In genomic region chr10:87552726-87553125, GRCm38 (mm10) we compare ENCODE assay signal across 8 mouse cellular contexts. TPM values are rescaled to one million over a fixed set of nuclear protein-coding genes. Genes with fewer than 3 reads are reported as not detected.
A peak's percentile ranks its signal among the peaks of the same experiment; 100 is the strongest.
DNase-seq lines count a peak whose midpoint lies in the region; ATAC-seq and TF ChIP-seq lines count a peak whose summit lies in the region.

No protein-coding gene starts in this region.

- no peak overlapping the region for H3K4me2 ChIP-seq in limb, embryonic 12.5 days
- peak overlapping the region; percentile 0; the same call in 1 of the 2 replicates for H3K4me2 ChIP-seq in midbrain, postnatal 0 days (ENCODE audit: low read depth, low read length, poor library complexity, severe bottlenecking)

- H3K36me3 ChIP-seq in kidney, adult 2 months (ENCODE audit: control insufficient read depth, insufficient read depth, low read length) = no peaks in the 10 kb centered on the region; the same call in 1 of the 2 replicates
- H3K36me3 ChIP-seq in limb, embryonic 12.5 days = no peaks in the 10 kb centered on the region
- no peaks in the 10 kb centered on the region for H3K36me3 ChIP-seq in midbrain, postnatal 0 days (ENCODE audit: insufficient read depth, low read length)

- H3K4me1 ChIP-seq in kidney, adult 2 months (ENCODE audit: control insufficient read depth, insufficient read depth, low read length) = peaks cover 5% of the 10 kb centered on the region; the same call in 1 of the 2 replicates
- 0 out of 2 replicates have a peak, but pooled peaks cover 6% of the 10 kb centered on the region for H3K4me1 ChIP-seq in limb, embryonic 12.5 days (replicated peaks)
- H3K4me1 ChIP-seq in midbrain, postnatal 0 days (ENCODE audit: insufficient read depth, low read length) = no peaks in the 10 kb centered on the region

- TF ChIP-seq POLR2A in kidney, adult 2 months (IDR thresholded peaks at IDR 0.05; ENCODE audit: low read depth, low read length) = no peak

- 31% methylated on average over 8 of the region's 8 CpGs for WGBS in kidney, adult 2 months
- WGBS in limb, embryonic 12.5 days = 32% methylated on average over 8 of the region's 8 CpGs
- 34% methylated on average over 8 of the region's 8 CpGs for WGBS in midbrain, postnatal 0 days

- ATAC-seq in limb, embryonic 12.5 days (ENCODE audit: insufficient number of reproducible peaks, insufficient read depth, low FRiP score, low TSS enrichment, low read depth) = peak; percentile 22; the same call in 1 of the 2 replicates
- ATAC-seq in midbrain, postnatal 0 days (ENCODE audit: low FRiP score) = peak; percentile 80

- H3K27me3 ChIP-seq in kidney, adult 2 months (replicated peaks; ENCODE audit: control insufficient read depth, insufficient read depth, low read length) = no peaks in the 10 kb centered on the region
- peaks cover 18% of the 10 kb centered on the region for H3K27me3 ChIP-seq in limb, embryonic 12.5 days
- H3K27me3 ChIP-seq in midbrain, postnatal 0 days (ENCODE audit: insufficient read depth, low read length) = 0 out of 2 replicates have a peak, but pooled peaks cover 5% of the 10 kb centered on the region

- H3K27ac ChIP-seq in kidney, adult 2 months (ENCODE audit: insufficient read depth, low read depth, low read length) = no peak overlapping the region
- H3K27ac ChIP-seq in limb, embryonic 12.5 days = no peak overlapping the region
- no peak overlapping the region for H3K27ac ChIP-seq in midbrain, postnatal 0 days (ENCODE audit: low read depth, low read length)

- no peaks in the 10 kb centered on the region for H3K9me3 ChIP-seq in limb, embryonic 12.5 days
- H3K9me3 ChIP-seq in midbrain, postnatal 0 days (ENCODE audit: low read length) = no peaks in the 10 kb centered on the region

- H3K9ac ChIP-seq in limb, embryonic 12.5 days (replicated peaks) = no peak overlapping the region
- no peak overlapping the region for H3K9ac ChIP-seq in midbrain, postnatal 0 days (replicated peaks; ENCODE audit: low read length, poor library complexity, severe bottlenecking)

- peak; percentile 59 for DNase-seq in A20 (ENCODE audit: low read depth, low spot score)
- DNase-seq in Muller cell, postnatal 12 days (ENCODE audit: inconsistent ontology term) = peak; percentile 49
- peak; percentile 63 to 78 for DNase-seq in cerebellum, postnatal 10 days
- peak; percentile 10 for DNase-seq in gastrocnemius, postnatal 14 days
- peak; percentile 58 for DNase-seq in kidney, adult 2 months
- peak; percentile 82 for DNase-seq in midbrain, postnatal 0 days (ENCODE audit: low spot score)
- peak; percentile 50 for DNase-seq in testis, postnatal 10 days (ENCODE audit: low spot score)

- no peak overlapping the region for H3K4me3 ChIP-seq in kidney, adult 2 months (ENCODE audit: insufficient read depth, low read depth, low read length)
- H3K4me3 ChIP-seq in limb, embryonic 12.5 days (replicated peaks) = no peak overlapping the region
- H3K4me3 ChIP-seq in midbrain, postnatal 0 days (ENCODE audit: low read depth, low read length) = no peak overlapping the region

- TF ChIP-seq CTCF in kidney, adult 2 months (conservative IDR thresholded peaks at IDR 0.05; ENCODE audit: insufficient read depth, insufficient read length, low read depth, low read length) = peak; percentile 98
- peak; percentile 99 for TF ChIP-seq CTCF in midbrain, postnatal 0 days (IDR thresholded peaks at IDR 0.05)

- intact Hi-C loops in gastrocnemius, postnatal 14 days (cut with DNase I; ENCODE audit: low total_unique reads) = loop anchor here (5.0 kb wide), 1 partner anchor 775 kb away; no protein-coding TSS in a partner anchor

RNA-seq across cellular contexts. Expression of gene Pah, which starts 31.1 kb away (rescaled TPM):
- total RNA-seq in gastrocnemius, postnatal 14 days (2021) = not detected
- polyA plus RNA-seq in kidney, adult 2 months (2012; rRNA removed) = 737 and 835 TPM in 2 replicates
- polyA plus RNA-seq in limb, embryonic 12.5 days (2016; fragmentation: Nextera tagmentation; extraction: Ambion mirVana) = 0.33 TPM in 1 of 2 replicates, not detected in the other
- total RNA-seq in midbrain, postnatal 0 days (2014; rRNA removed) = not detected in 2 replicates
- 0.09 and 0.18 TPM in 2 replicates for polyA plus RNA-seq in midbrain, postnatal 0 days (2015; fragmentation: Nextera tagmentation; extraction: Ambion mirVana)

RNA-seq across cellular contexts. Expression of gene Ascl1, which starts 59.3 kb away (rescaled TPM):
- total RNA-seq in gastrocnemius, postnatal 14 days (2021) = not detected
- polyA plus RNA-seq in kidney, adult 2 months (2012; rRNA removed) = 0.14 and 0.15 TPM in 2 replicates
- polyA plus RNA-seq in limb, embryonic 12.5 days (2016; fragmentation: Nextera tagmentation; extraction: Ambion mirVana) = 0.10 and 0.36 TPM in 2 replicates
- 9.2 and 16.3 TPM in 2 replicates for total RNA-seq in midbrain, postnatal 0 days (2014; rRNA removed)
- polyA plus RNA-seq in midbrain, postnatal 0 days (2015; fragmentation: Nextera tagmentation; extraction: Ambion mirVana) = 2.5 and 2.8 TPM in 2 replicates

Comparison
In these comparisons a context has a peak if more than half of its experiments do, and no peak if none do; other contexts are left out.
1. DNase-seq: peak in every context shown above with its lines; median percentile 82 in midbrain, postnatal 0 days; 70 in cerebellum, postnatal 10 days; 59 in A20; 58 in kidney, adult 2 months; 50 in testis, postnatal 10 days; 49 in Muller cell, postnatal 12 days; 10 in gastrocnemius, postnatal 14 days.
2. RNA of gene Pah, which starts 31.1 kb away (polyA plus RNA-seq): 737 to 835 TPM in kidney, adult 2 months; 0.09 to 0.18 TPM in midbrain, postnatal 0 days and 0.33 TPM in limb, embryonic 12.5 days; every median in the first group is over 100 times any median in the second.